Mouse (Mus musculus) thymus, adult 2 months (tissue): ENCODE measurements around the gene Shq1.

Experiments
- CTCF ChIP-seq: fragments of 200-500 bp; IDR thresholded peaks from 2 replicates; pipeline ENCODE4 v1.5.1; 2012; ENCODE audit warnings: mild to moderate bottlenecking, control low read depth, low read length, moderate library complexity, borderline replicate concordance; ENCODE audit not compliant: control insufficient read depth, poor library complexity, insufficient read depth; ENCODE audit errors: extremely low read depth
- POLR2A ChIP-seq: fragments of 200-500 bp; IDR thresholded peaks from 2 replicates; pipeline ENCODE4 v1.6.1; 2012; ENCODE audit warnings: mild to moderate bottlenecking, low read length, control low read depth, moderate library complexity; ENCODE audit not compliant: control insufficient read depth, poor library complexity, insufficient read depth; ENCODE audit errors: extremely low read depth

GRCm38 (mm10) chr6:100527161-100527560 is 143.8 kb downstream of the Shq1 start:
- TF ChIP-seq CTCF (no peak), POLR2A (no peak)
